Mouse (Mus musculus) testis, postnatal 14 days (tissue): ENCODE measurements around the gene Pdzd11.

ENCODE experiments used
- DNase-seq: peaks from one replicate; pipeline ENCODE4 v3.0.0; 2021; ENCODE audit warnings: low spot score

Pdzd11 gene

DNA sequence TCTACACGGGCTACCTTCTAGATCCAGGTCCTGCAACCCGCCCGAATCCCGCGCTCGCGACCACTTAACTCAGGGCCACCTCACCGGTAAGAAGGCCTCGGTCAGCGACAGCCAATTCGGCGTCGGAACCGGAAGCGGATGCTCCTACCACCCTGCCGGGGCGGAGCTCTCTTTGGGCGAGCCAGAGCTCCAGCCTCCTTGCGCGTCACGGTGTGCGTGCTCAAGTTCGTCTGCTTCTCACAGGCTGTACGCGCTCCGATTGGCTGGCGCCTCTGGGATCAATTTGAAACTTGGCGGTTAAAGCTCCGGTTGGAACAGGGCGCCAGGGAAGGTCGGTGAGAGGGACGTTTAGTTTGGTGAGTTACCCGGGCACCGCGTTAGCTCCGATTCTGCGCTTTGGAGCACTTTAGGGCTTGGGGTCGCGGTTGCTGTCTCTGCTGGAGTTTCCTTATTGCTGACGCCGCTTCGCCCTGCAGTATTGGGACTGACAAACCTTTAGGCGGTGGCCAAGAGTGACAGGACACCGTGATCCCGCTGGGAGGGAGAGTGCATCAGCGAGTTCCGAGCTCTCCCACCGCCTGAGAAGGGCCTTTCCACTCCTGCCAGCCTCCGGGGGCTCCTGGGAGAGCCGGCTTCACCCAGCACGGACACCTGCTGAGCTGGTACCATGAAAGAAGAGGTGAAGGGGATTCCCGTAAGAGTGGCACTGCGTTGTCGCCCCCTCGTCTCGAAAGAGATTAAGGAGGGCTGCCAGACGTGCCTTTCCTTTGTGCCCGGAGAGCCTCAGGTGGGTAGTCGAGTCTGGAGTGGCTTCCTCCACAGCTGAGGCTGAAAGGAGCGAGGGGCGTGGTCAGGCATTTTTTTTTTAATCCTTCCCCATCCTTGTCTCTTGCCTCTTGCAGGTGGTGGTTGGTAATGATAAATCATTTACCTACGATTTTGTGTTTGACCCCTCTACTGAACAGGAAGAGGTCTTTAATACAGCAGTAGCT, at the start of gene Pdzd11:
TSS of gene Pdzd11 (minus strand) at position 767 of the 992 bp plus-strand sequence.
- peak; percentile 90 for DNase-seq

DNA sequence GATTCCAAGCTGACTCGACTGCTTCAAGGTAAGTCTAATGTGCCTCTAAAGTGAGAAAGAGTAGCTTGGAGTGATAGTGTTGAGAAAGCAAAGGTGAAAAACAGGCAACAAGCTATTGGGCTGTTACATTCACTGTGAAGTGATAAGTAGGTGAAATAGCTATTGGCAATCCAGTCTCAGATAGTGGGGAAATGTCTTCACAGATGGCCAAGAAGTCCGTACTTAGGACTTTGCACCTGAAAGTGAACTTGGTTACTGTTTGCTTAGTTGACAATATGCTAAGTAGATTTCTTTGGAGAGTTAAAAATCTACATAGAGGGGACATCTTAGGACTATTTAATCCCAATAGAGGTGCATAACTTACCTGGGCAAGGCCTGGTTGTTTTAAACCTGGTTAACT, 38.5 kb upstream of the Pdzd11 start:
- DNase-seq: no peak

- no peak for DNase-seq
These were observed 26.5 kb upstream of the Pdzd11 start for GRCm38 (mm10) chrX:100652848-100653247.

GRCm38 (mm10) chrX:100638477-100638876, 12.1 kb upstream of the Pdzd11 start:
- DNase-seq: no peak

DNA sequence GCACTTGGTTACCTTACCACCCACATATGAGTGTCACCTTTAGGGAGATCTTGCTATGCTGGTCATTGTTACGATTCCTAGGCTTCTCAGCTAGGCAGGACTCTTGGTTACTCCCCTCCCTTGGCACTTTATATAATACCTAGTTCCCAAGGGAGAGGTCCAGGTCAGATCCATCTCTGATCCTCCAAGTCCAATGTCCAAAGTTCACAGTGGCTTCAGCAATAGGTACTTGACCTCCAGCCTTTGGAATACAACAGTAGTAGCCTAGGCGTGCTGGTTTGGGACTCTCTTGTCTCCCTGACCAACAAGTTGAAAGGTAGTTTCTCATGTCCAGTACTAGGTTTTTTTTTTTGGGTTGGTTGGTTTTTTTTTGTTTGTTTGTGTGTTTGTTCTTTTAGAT, 2.7 kb upstream of the Pdzd11 start:
- no peak for DNase-seq

- DNase-seq: no peak
These were observed 894 bp downstream of the Pdzd11 start, which contains the start of gene Kif4 for GRCm38 (mm10) chrX:100625546-100625801. Gene Kif4, plus strand, starts transcription at chrX:100625737.

GRCm38 (mm10) chrX:100625146-100625545, 1.2 kb downstream of the Pdzd11 start:
- no peak for DNase-seq

DNA sequence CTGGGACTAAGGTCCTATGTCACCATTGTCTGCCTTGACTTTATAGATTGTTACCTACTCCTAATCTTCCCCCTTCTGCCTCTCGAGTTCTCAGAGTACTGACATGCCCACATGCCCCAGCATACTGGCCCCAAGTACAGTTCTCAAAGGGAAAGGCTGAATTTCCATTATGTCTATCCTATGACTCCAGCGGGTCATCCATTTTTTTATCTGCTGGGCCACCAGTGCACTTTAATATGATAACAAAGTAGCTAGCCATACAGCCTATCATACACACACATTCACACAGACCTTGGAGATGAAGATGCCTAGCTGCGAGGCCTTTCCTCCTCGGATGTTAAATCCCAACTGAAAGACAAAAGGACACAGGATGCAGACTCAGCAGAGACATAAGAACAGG, 2.1 kb downstream of the Pdzd11 start:
- no peak for DNase-seq

DNA sequence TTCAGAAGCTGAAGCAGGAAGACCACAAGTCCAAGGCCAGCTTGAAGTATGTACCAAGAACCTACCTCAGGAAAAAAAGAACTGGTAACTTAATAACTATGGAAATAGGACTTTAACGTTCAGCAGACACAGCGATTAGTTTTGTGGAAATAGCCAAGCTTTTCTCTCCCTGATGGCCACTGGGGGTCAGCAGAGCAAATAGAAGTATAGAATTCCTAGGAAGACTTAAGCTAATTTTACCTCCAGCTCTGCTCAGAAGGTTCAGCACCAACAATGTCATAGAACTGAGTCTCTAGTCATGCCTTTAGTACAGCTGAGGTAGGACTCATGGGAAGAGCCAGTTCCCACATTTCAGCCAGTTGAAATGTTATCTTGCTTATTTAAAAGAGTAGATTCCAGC, 5.0 kb downstream of the Pdzd11 start:
- no peak for DNase-seq

DNA sequence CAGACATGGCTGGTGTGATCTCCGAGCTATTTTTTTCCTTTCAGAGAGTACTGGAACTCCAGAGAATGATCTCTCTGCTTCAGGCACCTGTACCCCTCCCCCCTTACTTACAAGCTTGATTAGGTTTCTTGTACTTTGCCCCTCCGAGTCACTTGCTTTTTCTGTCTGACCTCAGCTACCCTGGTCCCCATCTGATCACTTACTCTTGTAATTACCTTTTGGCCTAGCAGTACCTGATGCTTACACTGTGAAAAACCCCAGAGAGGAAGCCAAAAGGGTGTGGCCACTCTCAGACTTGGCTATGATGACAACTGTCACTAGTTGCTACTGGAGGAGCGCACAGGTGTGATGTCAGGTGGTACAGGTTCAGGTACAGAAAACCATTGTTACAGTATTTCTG, 7.9 kb downstream of the Pdzd11 start:
- DNase-seq: no peak

- DNase-seq: no peak
These were observed 21.1 kb downstream of the Pdzd11 start, which contains the start of gene Arr3 for GRCm38 (mm10) chrX:100605314-100605713. Gene Arr3, plus strand, starts transcription at chrX:100605497.

DNA sequence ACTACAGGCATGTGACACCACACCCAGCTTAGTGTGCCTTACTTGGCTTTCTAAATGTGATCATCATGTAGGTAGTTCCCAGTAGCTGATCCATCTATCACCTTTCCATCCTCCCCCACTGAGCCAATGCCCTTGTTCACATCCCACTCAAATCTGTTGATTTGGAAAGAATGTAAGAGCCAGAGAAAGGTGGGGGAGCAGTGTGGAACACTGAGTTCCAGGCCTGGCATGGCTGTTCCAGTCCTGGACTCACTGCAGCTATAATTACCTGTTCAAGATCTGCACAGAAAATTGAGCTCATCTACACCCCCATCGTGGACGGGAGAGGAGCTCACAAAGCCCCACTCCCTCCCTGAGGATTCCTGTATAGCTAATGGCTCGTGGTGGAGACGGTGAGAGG, 26.6 kb downstream of the Pdzd11 start:
- no peak for DNase-seq

DNA sequence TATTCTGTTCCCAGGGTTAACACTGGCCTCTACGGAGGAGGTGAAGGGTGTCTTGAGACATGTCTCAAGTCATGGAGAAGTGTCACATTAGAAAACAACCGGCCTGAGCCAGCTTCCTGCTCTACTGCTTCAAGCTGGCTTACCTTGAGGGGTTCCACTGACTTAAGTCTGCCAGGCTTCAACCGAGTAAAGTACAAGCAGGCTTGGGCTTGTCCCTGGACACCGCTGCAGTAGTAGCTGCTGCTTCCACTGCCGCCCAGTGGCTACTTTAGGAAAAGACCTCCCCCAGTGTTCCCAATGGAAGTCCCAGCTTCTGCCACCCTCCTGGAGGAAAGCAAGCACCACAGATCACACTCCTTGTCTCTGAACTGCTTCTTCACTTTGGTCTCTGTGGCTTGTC, 28.9 kb downstream of the Pdzd11 start:
- DNase-seq: no peak

- no peak for DNase-seq
These were observed 31.6 kb downstream of the Pdzd11 start, which contains the start of gene P2ry4 for GRCm38 (mm10) chrX:100594791-100595190. Gene P2ry4, minus strand, starts transcription at chrX:100594869.
